Mouse (Mus musculus) layer of hippocampus, adult 9-11 months (tissue): ENCODE results near the gene Cep164.
"Not testable (repeated sequence)": the region's sequence is repeated elsewhere in the genome, so short reads cannot be mapped to it uniquely, and the experiment has no call there.

Source experiments
- DNase-seq: peaks from one replicate; pipeline ENCODE4 v3.0.0; 2022

Cep164 gene

GRCm38 (mm10) chr9:45783249-45784069 is 45.0 kb downstream of the Cep164 start:
- no peak for DNase-seq

GRCm38 (mm10) chr9:45779201-45779600 is 49.3 kb downstream of the Cep164 start:
- DNase-seq: no peak

GRCm38 (mm10) chr9:45776176-45776575 is 52.3 kb downstream of the Cep164 start:
- not testable (repeated sequence) for DNase-seq

- no peak for DNase-seq
Observed at GRCm38 (mm10) chr9:45774088-45774487, 54.4 kb downstream of the Cep164 start.

GRCm38 (mm10) chr9:45769596-45769995 is 58.9 kb downstream of the Cep164 start:
- DNase-seq: no peak

- no peak for DNase-seq
Observed at GRCm38 (mm10) chr9:45768421-45768820, 60.1 kb downstream of the Cep164 start.

GRCm38 (mm10) chr9:45767155-45767554 is 61.3 kb downstream of the Cep164 start:
- no peak for DNase-seq

GRCm38 (mm10) chr9:45766195-45766594 is 62.3 kb downstream of the Cep164 start:
- DNase-seq: no peak

GRCm38 (mm10) chr9:45754452-45755091 is 73.9 kb downstream of the Cep164 start:
- DNase-seq: peak; percentile 83

- no peak for DNase-seq
Observed at GRCm38 (mm10) chr9:45749917-45750316, 78.6 kb downstream of the Cep164 start.

- no peak for DNase-seq
Observed at GRCm38 (mm10) chr9:45745451-45745850, 83.0 kb downstream of the Cep164 start.

- DNase-seq: no peak
Observed at GRCm38 (mm10) chr9:45740584-45740980, 87.9 kb downstream of the Cep164 start.

- peak; percentile 48 for DNase-seq
Observed at GRCm38 (mm10) chr9:45739702-45740583, 88.5 kb downstream of the Cep164 start.

- peak; percentile 45 for DNase-seq
Observed at GRCm38 (mm10) chr9:45739001-45739701, 89.3 kb downstream of the Cep164 start.

GRCm38 (mm10) chr9:45733246-45733645 is 95.2 kb downstream of the Cep164 start:
- no peak for DNase-seq

- DNase-seq: no peak
Observed at GRCm38 (mm10) chr9:45731851-45732250, 96.6 kb downstream of the Cep164 start.

GRCm38 (mm10) chr9:45719997-45720396 is 108.5 kb downstream of the Cep164 start:
- no peak for DNase-seq
